Mouse (Mus musculus) layer of hippocampus, postnatal 25 days (tissue): ENCODE results near the gene Fxyd1. TPM values are rescaled to one million over a fixed set of nuclear protein-coding genes. Genes with fewer than 3 reads are reported as not detected.
A peak's percentile ranks its signal among the peaks of the same experiment; 100 is the strongest.

ENCODE experiments used
- DNase-seq, 2 experiments: peaks; one replicate each; pipeline ENCODE4 v3.0.0; 2022; ENCODE audit warnings: mixed read lengths in 2 of 2, low spot score in 1 of 2; ENCODE audit errors: extremely low spot score in 1 of 2
- total RNA-seq, 2 experiments: library from RNA; stranded (reverse); gene quantifications; 2 replicates each; pipeline ENCODE4 v1.2.3; 2021

Fxyd1 gene
- 100 to 1,000 TPM; 103 to 113 TPM for total RNA-seq

DNA sequence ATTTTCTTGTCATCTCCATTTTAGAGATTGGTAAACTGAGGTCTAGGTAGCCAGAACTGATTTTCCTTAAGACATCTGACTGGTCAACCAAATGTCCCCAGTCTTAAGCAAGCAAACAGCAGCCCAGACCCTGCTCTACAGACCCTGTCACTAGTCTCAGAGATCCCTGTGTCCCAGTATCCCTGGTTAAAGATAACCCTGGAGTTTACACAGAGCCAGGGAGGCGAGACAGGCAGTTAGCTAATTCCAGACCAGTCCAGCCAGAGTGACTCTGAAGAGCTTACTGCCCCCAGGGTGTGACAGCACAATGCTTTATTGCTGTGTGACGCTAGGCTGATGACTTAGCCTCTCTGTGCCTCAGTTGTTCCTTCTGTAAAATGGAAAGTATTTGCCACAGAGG lies at the start of gene Fxyd1:
TSS of gene Fxyd1 (minus strand) at position 129 of the 400 bp plus-strand sequence.
- no peak for DNase-seq

DNA sequence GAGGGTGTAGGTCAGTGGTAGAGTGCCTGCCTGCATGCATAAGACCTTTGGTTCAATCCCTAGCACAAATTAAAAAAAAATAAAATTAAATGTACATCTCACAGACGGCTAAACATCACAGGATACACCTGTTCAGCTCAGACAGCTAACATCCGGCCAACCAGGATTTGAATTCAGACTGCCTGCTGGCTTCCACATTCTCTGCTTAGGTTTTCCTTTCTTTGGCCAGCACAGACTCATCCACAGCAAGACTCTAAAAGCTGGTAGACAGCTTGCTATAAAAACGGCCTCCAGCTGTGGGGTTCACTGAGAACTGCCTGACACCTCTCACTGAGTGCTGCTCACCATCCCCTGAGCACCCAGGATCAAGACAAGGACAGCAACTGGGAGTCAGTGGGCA lies 49.2 kb upstream of the Fxyd1 start:
- no peak for DNase-seq

DNA sequence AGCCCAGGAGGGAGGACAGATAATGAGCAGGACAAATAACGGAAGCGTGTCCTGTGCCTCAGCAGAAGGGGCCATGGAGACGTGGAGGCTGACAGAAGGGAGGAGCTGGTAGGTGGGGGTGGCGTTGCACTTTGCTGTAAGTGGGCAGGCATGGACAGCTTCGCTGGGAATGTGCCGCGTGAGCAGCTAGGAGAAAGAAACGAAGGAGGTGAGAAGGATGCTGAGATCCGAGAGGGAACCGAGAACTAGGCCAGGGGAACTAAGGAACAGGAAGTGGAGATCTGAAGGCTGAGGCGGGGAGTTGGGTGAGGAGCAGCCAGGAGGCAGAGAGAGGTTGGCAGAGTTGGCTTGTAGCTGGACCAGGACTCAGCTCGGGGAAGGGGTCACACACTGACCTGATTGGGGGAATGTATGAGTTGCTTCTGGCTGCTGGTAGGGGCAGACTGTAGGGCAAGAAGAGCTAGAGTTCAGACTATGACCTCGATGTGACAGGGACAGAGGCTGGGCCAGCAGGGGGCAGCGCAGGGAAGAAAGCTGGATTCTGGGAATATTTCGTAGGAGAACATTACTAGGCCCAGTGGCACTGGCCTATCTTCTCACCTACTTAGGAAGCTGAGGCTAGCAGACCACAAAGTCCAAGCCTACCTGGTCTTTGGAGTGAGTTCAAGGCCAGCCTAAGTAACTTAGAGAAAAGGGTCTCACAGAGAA lies 48.2 kb upstream of the Fxyd1 start:
- peak in 1 of 2 experiments; percentile 66 for DNase-seq

DNA sequence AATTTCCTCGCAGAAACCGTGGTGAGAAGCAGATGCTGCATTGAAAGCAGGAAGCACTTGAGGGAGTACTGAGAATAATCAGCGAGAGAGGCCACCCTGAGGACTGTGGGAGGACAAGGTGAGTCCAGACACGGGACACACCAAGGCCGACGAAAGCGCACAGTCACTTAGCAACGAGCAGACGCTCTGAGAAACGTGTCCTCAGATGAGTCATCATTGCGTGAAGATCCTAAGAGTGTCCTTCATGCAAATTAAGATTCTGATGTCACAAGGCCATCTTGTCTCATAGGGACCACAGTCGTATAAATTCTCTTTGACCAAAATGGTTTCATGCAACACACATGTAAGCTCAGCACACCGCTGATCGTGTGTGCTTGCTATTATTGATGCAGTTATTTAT lies 43.8 kb upstream of the Fxyd1 start:
- no peak for DNase-seq

DNA sequence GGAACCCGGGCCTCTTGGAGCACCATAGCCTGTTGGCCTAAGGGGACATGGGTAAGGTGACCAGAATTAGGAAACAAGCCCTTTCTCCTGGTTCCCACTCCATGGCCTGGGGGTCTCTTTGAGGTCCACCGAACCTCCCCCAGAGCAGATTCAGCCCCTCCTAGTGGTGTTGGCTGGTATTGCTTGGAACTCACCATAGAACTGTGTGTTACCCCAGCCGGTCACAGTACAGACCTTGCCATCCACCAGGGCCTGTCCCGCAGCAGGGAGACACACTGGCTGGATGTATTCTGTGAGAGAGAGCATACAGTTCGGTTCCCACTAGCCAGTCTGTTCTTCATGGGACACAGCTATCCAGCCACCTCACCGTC lies 42.6 kb upstream of the Fxyd1 start:
- DNase-seq, result no peak

DNA sequence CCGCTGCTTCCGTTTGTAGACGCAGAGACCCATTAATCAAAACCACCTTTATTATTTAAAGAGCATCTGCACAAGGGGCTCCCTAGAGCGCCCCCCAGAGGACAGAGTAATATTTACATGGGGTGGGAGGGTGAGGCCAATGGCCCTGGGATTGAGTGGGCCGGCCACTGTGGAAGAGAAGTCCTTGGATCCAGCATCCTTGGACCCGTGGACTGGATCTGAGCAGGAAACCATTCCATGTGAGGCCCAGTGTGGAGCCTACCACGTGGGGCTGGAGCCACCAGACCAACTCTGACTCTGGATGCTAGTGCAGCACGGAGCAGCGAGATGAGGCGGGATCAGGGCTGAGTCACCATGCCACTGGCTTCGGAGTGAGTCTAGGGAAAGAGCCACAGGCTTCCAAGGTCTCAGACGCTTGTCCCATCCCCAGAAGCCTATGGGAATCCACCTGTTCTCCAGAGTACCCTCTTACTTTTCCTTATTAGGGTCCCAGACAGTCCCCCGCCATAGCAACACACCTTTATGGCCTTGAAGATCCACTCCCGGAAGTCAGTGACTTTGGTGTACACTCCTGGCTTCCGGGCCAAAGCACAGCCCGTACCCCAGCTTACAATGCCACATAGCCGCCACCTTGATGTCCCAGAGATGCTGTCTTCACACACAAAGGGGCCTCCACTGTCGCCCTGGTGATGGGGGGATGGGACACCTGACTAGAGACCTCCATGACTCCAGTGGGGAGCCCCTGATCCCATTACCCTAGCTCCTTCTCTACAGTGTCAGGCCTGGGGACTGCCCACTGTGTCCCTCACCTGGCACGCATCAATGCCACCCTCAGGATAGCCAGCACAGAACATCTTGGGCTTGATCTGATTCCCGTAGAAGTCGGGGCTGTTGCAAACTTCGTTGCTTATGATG lies 42.0 kb upstream of the Fxyd1 start:
- no peak for DNase-seq

DNA sequence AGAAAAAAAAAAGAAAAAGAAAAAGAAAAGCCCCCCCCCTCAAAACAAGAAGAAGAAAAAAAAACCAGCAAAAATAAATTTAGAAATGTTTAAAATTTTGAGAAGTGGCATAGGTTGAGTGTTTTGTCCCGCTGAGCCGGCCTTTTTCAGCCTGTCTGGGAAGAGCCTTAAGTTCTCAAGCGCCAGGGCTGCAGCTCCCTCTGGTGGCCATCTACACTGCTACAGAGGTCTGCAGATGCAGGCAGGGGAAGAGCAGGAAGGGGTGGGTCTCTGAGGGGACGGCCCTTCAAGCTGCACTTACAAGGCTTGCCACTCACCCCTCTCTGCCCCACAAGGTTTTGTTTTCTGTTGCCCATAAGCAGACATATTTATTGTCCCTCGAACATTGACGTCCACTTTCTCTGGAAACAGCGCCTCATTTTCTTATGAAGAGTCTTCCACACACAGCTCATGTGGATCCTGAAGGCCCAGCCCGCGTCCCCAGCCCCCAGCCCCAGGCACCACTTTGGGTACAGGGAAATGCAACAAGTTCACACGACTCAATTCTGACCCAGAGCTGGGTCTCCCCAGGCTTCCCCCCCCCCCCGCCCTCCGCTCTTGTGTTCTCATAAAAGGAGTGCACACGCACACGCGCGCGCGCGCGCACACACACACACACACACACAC lies 40.7 kb upstream of the Fxyd1 start:
- peak; percentile 67 to 96 for DNase-seq

DNA sequence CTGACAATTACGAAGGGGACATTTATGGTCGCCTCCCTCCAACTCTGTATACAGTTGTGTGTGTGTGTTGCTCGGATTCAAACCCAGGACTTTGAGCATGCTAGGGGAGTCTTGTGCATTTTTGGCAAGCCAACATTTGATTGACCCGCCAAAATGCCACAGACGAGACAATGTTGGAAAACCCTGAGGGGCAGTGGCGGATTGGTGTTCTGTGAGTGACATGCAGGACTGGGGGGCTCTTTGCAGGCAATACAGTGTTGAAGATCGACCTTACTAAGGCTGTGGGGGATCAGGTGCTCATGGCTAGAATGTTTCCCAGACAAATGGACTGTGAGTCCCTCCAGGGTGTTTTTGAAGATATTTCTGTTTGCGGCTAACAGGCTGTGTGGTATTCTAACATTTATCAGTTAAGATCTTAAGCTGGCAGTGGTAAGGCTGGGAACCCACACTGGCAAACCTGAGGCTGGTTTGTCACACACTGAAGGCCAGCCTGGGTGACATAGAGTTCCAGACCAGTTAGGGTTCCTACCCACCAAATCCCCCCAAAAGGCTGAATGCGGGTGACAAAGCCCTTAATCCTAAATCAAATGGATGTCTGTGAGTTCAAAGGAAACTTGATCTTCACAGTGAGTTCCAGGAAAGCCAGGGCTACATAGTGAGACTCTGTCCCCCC lies 40.0 kb upstream of the Fxyd1 start:
- DNase-seq, result no peak

DNA sequence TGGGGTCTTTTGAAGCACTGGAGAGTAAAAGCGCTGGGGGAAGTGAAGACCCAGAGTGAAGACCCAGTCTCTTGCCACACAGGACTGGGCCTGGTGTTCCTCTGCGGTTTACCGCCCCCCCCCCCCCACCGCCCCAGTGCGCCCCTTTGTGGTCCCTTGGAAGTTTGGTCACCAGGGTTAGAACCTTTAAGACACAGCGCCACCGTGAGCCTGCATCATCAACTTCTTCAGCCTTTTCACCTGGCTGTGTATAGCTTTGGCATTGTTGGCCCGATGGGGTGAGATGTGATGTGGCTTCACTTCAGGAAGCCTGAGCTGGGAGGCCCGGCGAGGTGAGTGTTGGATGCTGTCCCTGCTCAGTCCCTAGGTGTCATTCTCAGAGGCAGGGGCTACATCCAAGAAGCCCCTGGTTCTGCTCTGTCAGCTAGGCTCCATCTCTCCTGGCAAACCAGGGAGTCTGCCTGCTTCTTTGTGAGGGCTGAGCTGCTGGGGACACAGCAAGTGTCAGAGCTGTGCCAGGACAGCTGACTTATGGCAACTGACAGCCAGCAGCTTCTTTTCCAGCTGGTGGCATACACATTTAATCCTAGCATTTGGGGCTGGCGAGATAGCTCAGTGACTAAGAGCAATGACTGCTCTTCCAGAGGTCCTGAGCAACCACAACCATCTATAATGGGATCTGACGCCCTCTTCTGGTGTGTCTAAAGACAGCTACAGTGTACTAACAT lies 37.9 kb upstream of the Fxyd1 start:
- DNase-seq, result no peak

DNA sequence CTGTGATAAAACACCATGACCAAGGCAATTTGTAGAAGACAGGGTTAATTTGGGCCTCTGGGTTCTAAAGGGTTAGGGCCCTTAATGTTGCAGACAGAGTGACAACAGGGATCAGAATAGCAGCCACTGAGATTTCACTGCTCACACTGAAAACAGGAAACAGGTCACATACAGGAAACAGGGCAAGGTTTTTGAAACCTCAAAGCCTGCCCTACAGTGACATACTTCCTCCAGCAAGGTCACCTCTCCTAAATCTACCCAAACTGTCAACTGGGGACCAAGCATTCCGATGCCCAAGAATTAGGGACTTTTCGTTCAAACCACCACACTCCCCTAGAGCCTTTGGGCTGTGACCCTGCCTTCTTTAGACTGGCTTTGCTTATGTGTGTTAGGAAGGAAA lies 32.7 kb upstream of the Fxyd1 start:
- no peak for DNase-seq

DNA sequence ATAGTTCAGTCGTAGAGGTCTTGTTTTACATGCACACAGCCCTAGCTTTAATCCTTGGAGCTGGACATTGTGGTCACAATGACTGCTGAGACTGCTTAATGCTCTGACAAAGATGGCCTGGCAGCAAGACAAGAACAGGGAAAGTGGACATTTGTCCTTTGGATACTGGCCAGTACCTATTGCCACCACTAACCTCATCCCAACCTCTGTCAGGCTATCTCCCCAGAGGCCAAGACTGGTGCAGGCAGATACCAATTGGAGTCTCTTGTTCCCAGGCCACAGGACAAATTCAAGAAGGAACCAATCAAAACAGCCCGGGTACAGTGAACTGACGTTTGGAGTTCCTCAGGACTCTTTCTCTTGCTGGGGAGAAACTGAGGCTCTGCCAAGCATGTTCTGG lies 31.2 kb upstream of the Fxyd1 start:
- DNase-seq, result no peak

DNA sequence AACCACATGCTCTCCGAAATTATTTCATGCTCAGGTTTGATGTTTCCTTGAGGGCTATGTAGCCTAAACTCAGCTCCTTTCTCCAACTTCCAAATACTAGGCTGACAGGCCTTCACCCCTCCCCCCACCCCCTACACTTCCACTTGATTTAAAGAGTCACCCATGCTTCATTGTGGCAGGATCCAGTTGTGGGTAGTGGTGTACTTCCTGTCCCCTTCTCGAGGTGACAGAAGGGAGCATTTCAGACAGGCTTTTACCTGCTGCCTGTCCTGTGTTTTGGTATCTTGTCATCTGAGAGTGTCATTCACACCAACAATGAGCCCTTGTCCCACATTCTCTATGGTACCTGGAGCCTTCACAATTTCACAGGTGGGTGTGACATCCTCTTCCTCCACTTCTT lies 30.3 kb upstream of the Fxyd1 start:
- DNase-seq, result no peak

DNA sequence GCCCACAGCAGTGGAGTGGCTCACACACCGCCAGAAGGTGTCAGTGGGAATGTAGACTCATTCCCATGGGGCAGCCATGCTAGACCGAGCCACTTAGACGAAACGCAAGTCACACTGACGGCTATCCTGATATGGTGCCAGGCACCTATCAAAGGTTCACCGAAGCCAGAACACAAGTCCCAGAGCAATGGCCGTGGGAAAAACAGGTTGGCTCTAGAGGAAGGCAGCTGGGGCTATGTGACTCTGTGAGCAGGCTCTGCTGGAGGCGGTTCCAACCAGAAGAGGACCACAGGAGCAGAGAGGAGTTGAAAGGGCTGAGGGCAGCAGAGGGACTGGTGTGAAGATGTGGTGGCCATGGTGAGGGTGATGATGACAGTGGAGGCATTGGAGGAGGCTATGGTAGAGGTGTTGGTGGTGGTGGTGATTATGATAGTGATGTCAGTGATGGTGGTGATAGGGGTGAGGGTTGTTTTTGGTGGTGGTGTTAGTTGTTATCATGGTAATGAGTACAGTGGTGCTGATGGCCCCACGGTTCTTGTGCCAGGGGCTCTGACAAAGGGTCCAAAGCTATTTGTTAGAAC lies 29.3 kb upstream of the Fxyd1 start:
- no peak for DNase-seq

DNA sequence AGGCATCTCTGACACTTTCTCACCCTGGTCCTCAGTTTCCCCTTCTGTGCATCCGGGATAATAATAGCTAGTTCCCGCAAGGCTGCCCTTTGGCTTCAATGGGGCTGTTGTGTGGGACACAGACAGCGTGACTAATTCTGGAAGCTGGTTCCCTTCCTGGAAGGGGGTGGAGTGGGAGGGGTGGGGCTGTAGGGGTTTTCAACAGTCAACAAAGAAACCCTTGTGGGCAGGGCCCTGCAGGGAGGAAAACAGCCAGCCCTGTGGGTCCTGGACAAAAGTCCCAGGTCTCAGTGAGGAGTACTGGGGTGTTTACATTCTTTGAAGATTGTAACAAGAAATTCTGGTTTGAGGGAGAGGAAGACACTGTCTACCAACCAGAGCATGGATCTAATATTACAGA lies 28.2 kb upstream of the Fxyd1 start:
- DNase-seq, result no peak

DNA sequence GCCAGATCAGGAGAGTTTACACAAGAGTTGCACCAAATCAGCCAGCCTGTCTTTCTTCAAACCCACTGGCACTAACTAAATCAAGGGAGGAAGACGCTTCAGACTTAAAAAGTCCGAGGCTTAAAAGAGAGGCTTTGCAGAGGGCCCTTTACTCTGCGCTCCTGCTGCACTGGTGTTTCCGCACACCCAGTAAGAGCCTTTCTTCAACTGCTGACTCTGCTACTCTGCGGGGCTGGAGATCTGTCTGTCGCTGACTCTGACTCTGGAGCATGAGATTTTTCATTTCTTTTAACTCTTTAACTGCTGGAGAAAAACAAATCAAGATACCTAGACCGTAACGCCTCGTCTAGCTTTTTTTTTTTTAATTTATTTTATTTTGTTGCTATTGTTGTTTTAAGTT lies 27.1 kb upstream of the Fxyd1 start:
- DNase-seq, result no peak

DNA sequence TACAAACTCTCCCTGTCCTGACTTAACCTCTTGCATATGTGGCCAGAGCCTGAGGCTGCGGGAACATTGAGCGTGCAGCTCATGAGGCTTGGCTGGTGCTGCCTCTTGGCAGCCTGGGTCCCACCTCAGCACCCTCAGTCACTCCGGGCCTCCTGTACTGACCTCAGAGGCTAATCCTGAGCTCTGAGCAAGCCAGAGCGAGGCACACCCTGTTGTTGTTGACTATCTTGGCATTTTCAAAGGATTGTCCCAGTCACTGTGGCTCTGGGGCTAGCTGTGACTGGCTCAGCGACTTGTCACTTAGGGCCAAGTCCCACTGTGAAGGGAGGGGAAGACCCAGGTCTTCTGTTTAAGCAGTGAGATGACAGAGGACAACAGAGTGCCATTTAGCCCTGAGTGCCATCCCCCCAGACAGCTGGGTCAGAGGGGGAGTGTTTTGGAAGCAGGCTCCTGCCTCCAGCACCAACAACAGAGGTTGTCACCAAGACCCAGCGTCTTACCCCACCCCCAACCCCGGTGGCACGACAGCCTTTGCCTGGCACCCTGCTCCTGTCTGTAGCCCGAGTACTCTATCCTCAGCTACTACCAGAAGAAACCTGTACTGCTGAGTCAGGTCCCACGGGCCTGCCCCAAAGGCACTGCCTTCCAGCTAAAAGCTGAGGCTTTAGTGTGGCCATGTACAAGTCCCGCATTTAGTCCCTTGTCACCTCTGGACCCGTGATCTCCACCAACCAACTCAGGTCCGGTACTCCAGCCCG lies 26.0 kb upstream of the Fxyd1 start:
- DNase-seq, result no peak

DNA sequence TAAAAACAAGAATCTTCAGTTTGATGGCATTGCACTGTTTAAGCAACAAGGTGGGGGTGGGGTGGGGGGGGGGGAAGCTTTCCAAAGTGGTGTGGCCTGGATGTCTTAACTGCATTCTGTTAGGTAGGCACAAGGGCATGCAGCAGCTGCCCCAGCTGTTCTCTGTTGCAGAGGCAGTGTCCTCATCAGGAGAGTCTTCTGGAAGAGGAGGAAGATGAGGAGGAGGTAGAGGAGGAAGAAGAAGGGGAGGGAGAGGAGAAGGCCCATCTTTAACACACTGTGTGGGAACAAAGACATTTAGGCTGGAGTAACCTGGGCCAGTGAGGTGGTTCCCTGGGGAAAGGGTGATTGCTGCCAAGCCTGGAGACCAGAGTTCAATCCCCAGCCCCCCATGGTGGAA lies 25.1 kb upstream of the Fxyd1 start:
- no peak for DNase-seq

DNA sequence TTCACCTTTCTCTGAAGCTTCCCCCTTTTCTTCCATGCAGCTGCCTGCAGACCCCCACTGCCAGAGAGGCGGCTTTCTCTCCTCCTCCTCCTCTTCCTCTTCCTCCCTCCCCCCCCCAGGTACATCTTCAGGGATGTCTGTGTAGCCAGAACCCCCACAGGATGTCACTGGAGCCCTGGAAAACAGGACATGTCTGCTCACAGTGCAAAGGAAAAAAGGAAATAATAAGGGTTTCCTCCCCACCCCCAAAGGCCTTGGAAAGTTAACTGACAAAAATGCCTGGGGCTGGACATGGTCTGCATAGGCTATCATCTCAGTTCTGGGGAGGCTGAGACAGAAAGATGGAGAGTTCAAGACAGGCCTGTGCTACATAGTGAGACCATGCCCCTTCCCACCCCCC lies 24.1 kb upstream of the Fxyd1 start:
- DNase-seq, result no peak

DNA sequence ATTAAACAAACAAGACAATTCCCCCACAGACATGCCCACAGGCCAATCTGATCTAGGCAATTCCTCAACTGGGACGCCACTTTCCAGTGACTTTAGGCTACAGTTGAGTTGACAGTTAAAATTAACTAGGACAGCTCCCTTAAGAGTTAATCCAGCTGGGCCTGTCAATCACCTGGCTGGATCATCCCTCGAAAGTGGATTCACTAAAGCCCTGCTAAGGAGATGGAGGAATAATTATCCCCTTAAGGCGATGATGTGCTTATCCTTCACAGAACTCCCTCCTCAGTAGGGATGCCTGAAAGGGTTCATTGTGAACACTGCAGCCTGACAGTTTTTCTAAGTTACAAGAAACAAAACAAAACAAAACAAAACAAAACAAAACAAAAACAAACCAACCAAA lies 23.6 kb upstream of the Fxyd1 start:
- DNase-seq, result no peak
